Mouse (Mus musculus): ENCODE results near the gene Iqsec2. TPM values are rescaled to one million over a fixed set of nuclear protein-coding genes. Genes with fewer than 3 reads are reported as not detected.

Gene Iqsec2
- polyA plus RNA-seq, 1 experiment from 2014 or later, result 0.71 TPM

DNA sequence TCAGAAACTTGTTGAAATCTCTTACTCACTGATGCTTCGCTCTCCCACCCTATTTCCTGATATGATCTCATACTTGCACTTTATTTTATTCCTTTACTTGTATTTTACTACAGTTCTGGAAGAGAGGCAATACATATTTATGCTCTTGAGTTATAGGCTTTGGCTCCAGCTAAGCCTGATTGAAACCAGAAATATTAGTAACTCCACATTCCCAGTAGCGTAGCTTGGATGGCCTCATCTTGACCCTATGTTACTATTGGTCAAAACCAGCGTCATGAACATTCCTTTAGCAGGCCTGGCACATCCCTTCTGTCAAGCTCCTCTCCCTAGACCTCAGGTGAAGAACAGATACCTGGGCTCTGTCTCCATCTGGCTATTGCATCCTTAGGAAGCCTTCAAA, 14.2 kb downstream of the Iqsec2 start:
- 83% methylated on average over 3 of the region's 3 CpGs for WGBS
- H3K27me3 ChIP-seq (replicated peaks; ENCODE audit: low read depth, poor library complexity, severe bottlenecking), result peaks cover 96% of the 10 kb centered on the region

DNA sequence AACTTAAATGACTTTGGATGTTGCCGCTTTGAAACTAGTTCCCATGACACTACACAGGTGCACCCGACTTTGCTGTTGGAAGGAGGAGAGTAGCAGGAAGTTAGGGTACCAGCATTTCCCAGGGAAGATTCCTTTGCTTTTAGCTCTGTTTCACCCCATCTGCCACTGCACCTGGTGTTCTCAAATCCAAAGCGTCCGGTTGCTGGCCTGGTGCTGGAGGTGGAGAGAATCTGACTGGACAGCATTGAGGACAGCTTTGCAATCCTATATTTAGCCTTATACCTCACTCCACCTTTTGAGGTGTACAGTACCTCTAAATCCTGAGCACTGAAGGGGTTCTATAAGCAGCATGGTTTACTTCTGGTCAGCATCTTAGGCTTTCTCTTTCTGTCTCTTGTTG, 17.3 kb downstream of the Iqsec2 start:
- Histone ChIP-seq H3K27ac (replicated peaks) (no peak overlapping the region), H3K9me3 (no peaks in the 10 kb centered on the region), H3K27me3 (replicated peaks; ENCODE audit: low read depth, poor library complexity, severe bottlenecking) (peaks cover 99% of the 10 kb centered on the region), H3K4me1 (no peaks in the 10 kb centered on the region), H3K4me3 (no peak overlapping the region), H3K36me3 (replicated peaks) (no peaks in the 10 kb centered on the region)
- WGBS, result 88% methylated on average over 4 of the region's 4 CpGs
- no peak for DNase-seq (ENCODE audit: low spot score)

More for the DNA sequence above, 14.2 kb downstream of the Iqsec2 start:
- H3K4me3 ChIP-seq, result no peak overlapping the region
- no peak for DNase-seq (ENCODE audit: low spot score)
- H3K36me3 ChIP-seq (replicated peaks), result no peaks in the 10 kb centered on the region
- no peaks in the 10 kb centered on the region for H3K9me3 ChIP-seq
- no peaks in the 10 kb centered on the region for H3K4me1 ChIP-seq
- no peak overlapping the region for H3K27ac ChIP-seq (replicated peaks)

DNA sequence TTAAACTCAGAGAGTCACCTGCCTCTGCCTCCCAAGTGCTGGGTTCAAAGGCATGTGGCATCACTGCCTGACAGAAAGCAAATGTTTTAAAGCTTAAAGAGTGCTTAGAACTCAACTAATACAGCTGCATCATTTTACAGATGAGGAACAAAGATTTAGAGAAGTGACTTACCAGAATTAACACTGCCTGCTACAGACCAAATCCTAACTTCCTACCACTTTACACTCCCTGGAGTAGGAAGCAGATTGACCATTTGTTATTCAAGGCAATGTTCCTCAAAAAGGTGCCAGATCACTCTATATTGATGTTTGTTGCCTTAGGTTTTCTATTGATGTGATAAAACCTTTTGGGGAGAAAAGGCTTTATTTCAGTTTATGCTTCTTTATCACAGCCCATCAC, 20.0 kb downstream of the Iqsec2 start:
- Histone ChIP-seq H3K9me3 (no peaks in the 10 kb centered on the region), H3K36me3 (replicated peaks) (no peaks in the 10 kb centered on the region), H3K4me1 (no peaks in the 10 kb centered on the region), H3K4me3 (no peak overlapping the region), H3K27ac (replicated peaks) (no peak overlapping the region), H3K27me3 (replicated peaks; ENCODE audit: low read depth, poor library complexity, severe bottlenecking) (peaks cover 99% of the 10 kb centered on the region)
- no peak for DNase-seq (ENCODE audit: low spot score)

DNA sequence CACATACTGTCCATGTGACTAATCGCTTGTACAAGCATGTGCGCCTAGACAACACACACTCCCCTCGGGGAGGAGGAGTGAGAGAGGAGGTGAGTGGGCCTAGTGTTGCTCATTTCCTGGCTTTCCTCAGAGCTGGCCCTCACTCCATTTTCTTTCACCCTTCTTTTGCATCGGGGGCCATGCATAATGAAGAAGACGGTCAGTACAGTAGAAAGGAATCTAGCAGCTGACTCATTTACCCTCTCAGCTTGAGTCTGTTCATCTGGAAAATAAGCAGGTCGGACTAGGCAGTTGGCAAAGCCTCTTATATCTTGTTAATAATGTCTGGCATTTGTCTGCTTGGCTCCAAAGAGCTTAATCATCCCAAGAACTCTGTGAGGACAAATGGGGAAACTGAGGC, 22.1 kb downstream of the Iqsec2 start:
- H3K27me3 ChIP-seq (replicated peaks; ENCODE audit: low read depth, poor library complexity, severe bottlenecking), result peaks cover 100% of the 10 kb centered on the region

GRCm38 (mm10) chrX:152168521-152168920, 24.5 kb downstream of the Iqsec2 start:
- Histone ChIP-seq H3K27ac (replicated peaks) (no peak overlapping the region), H3K36me3 (replicated peaks) (no peaks in the 10 kb centered on the region), H3K27me3 (replicated peaks; ENCODE audit: low read depth, poor library complexity, severe bottlenecking) (peaks cover 100% of the 10 kb centered on the region), H3K4me3 (no peak overlapping the region), H3K9me3 (no peaks in the 10 kb centered on the region), H3K4me1 (peaks cover 21% of the 10 kb centered on the region)
- no peak for DNase-seq (ENCODE audit: low spot score)
- WGBS, result 96% methylated on average over 1 of the region's 1 CpGs

More for the DNA sequence above, 22.1 kb downstream of the Iqsec2 start:
- no peaks in the 10 kb centered on the region for H3K36me3 ChIP-seq (replicated peaks)
- H3K4me1 ChIP-seq, result peaks cover 5% of the 10 kb centered on the region
- no peak for DNase-seq (ENCODE audit: low spot score)
- no peak overlapping the region for H3K27ac ChIP-seq (replicated peaks)
- no peaks in the 10 kb centered on the region for H3K9me3 ChIP-seq
- WGBS, result 85% methylated on average over 6 of the region's 6 CpGs
- no peak overlapping the region for H3K4me3 ChIP-seq

GRCm38 (mm10) chrX:152171041-152172026, 27.3 kb downstream of the Iqsec2 start:
- 69% methylated on average over 6 of the region's 6 CpGs for WGBS
- H3K27ac ChIP-seq (replicated peaks), result peak overlapping the region; percentile 11; the same call in 1 of the 2 replicates
- H3K4me3 ChIP-seq, result no peak overlapping the region
- H3K27me3 ChIP-seq (replicated peaks; ENCODE audit: low read depth, poor library complexity, severe bottlenecking), result peaks cover 97% of the 10 kb centered on the region
- peak; percentile 43 for DNase-seq (ENCODE audit: low spot score)
- peaks cover 21% of the 10 kb centered on the region for H3K4me1 ChIP-seq
- H3K9me3 ChIP-seq, result no peaks in the 10 kb centered on the region
- H3K36me3 ChIP-seq (replicated peaks), result no peaks in the 10 kb centered on the region

DNA sequence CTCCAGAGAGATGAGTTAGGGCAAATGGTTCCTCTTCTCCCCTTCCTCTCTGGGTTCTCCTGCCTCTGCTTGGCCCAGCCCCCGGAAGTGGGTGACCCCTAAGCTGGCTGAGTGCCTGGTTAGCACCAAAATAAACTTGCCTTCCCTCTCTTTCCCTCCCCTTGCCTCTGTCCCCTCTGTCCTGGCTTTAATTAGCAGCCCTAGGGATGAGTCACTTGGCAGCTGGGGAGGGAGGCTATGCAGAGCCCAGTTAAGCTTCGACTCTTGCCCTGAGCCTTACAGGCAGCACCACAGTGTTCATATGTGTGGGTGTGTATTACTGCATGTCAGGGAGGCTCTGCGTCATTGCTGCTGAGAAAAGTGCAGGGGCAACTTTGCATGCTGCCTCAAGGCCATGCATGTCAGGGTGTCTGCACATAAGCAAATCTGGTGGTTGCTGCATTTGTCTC, 28.4 kb downstream of the Iqsec2 start:
- H3K27ac ChIP-seq (replicated peaks), result peak overlapping the region; percentile 40; the same call in 1 of the 2 replicates
- H3K4me3 ChIP-seq, result no peak overlapping the region
- peaks cover 97% of the 10 kb centered on the region for H3K27me3 ChIP-seq (replicated peaks; ENCODE audit: low read depth, poor library complexity, severe bottlenecking)
- H3K36me3 ChIP-seq (replicated peaks), result no peaks in the 10 kb centered on the region
- peak; percentile 10 for DNase-seq (ENCODE audit: low spot score)
- 37% methylated on average over 3 of the region's 3 CpGs for WGBS
- H3K4me1 ChIP-seq, result peaks cover 21% of the 10 kb centered on the region
- H3K9me3 ChIP-seq, result no peaks in the 10 kb centered on the region

GRCm38 (mm10) chrX:152175284-152175683, 31.2 kb downstream of the Iqsec2 start:
- Histone ChIP-seq H3K4me1 (peaks cover 29% of the 10 kb centered on the region), H3K27ac (replicated peaks) (no peak overlapping the region), H3K27me3 (replicated peaks; ENCODE audit: low read depth, poor library complexity, severe bottlenecking) (peaks cover 97% of the 10 kb centered on the region), H3K9me3 (no peaks in the 10 kb centered on the region), H3K36me3 (replicated peaks) (no peaks in the 10 kb centered on the region), H3K4me3 (no peak overlapping the region)
- 28% methylated on average over 3 of the region's 3 CpGs for WGBS
- peak; percentile 27 for DNase-seq (ENCODE audit: low spot score)

DNA sequence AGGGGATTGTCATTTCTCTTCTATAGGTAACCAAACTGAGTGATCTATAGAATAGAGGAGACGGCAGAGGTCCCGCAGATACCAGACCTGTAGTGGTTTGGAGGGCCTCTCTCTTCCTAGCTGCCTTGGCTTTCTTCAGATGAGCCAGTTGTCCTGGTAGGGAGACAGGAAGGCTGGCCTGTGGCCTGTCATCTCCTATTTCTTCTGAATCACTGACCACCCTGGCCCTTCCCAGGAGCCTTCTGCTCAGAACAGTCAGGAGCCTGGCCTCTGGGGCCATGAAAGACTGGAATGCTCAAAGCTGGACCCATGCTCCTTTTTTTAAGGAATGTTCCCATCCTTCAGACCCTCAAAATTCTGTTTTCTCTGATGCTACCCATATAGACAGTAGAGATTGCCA, 33.8 kb downstream of the Iqsec2 start:
- no peak overlapping the region for H3K4me3 ChIP-seq
- DNase-seq (ENCODE audit: low spot score), result no peak
- H3K4me1 ChIP-seq, result peaks cover 8% of the 10 kb centered on the region; the same call in 1 of the 2 replicates
- 89% methylated on average over 2 of the region's 2 CpGs for WGBS
- H3K27ac ChIP-seq (replicated peaks), result no peak overlapping the region
- H3K36me3 ChIP-seq (replicated peaks), result no peaks in the 10 kb centered on the region
- peaks cover 94% of the 10 kb centered on the region for H3K27me3 ChIP-seq (replicated peaks; ENCODE audit: low read depth, poor library complexity, severe bottlenecking)
- no peaks in the 10 kb centered on the region for H3K9me3 ChIP-seq

GRCm38 (mm10) chrX:152178843-152179545, 34.9 kb downstream of the Iqsec2 start:
- peaks cover 91% of the 10 kb centered on the region for H3K27me3 ChIP-seq (replicated peaks; ENCODE audit: low read depth, poor library complexity, severe bottlenecking)
- no peak overlapping the region for H3K27ac ChIP-seq (replicated peaks)
- 0 out of 2 replicates have a peak, but pooled peaks cover 8% of the 10 kb centered on the region for H3K4me1 ChIP-seq
- peak; percentile 20 for DNase-seq (ENCODE audit: low spot score)
- H3K9me3 ChIP-seq, result no peaks in the 10 kb centered on the region
- 60% methylated on average over 8 of the region's 8 CpGs for WGBS
- H3K4me3 ChIP-seq, result peak overlapping the region; percentile 29; the same call in 1 of the 2 replicates
- H3K36me3 ChIP-seq (replicated peaks), result no peaks in the 10 kb centered on the region

DNA sequence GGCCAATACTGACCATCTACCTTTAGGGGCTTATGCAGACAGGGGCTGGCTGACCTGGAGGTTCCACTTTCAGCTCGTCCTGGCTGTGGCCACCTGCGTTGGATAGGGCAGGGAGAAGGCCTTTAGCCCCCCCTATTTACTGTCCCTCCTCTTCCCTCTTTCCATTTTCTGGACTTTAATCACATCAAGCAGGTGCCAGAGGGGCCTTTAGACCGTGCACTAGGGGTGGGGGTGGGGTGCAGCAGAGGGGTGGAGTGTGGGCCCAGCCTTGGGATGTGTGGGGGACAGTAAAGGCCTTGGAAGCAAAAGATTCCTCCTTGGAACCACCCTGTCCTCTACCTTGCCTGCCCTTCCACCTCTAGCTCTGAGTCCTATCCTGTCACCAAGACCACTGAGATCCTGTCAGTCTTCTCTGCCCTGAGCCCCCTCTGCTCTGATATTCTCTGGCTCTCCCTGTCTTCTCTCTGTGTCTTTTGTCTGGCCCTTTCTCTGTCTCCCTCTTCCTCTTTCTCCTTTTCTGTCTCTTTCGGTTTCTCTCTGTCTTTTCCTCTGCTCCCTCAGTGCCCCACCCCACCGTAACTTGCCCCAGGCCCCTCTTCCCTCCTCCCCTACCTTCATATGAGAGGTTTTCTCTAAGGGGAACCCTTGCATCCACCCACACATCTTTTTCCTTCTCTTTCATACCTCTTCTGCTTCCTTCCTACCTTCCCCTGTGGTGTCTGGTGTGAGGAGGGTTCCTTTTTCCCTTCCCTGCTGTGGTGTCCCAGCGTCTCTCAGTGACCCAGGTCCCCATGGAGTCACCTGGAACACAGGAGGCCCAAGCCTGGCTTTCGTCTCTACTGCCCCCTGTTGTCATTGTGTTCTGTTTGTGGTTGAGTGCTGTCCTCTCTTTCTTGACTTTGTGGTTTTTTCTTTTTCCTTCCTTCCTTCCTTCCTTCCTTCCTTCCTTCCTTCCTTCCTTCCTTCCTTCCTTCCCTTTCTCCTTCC, 35.9 kb downstream of the Iqsec2 start:
- Histone ChIP-seq H3K36me3 (replicated peaks) (no peaks in the 10 kb centered on the region), H3K4me3 (no peak overlapping the region), H3K9me3 (no peaks in the 10 kb centered on the region), H3K27me3 (replicated peaks; ENCODE audit: low read depth, poor library complexity, severe bottlenecking) (peaks cover 91% of the 10 kb centered on the region), H3K4me1 (0 out of 2 replicates have a peak, but pooled peaks cover 8% of the 10 kb centered on the region), H3K27ac (replicated peaks) (no peak overlapping the region)
- 69% methylated on average over 7 of the region's 7 CpGs for WGBS
- DNase-seq (ENCODE audit: low spot score), result no peak

GRCm38 (mm10) chrX:152187151-152187550, 43.1 kb downstream of the Iqsec2 start:
- Histone ChIP-seq H3K27ac (replicated peaks) (no peak overlapping the region), H3K27me3 (replicated peaks; ENCODE audit: low read depth, poor library complexity, severe bottlenecking) (peaks cover 96% of the 10 kb centered on the region), H3K4me3 (no peak overlapping the region), H3K4me1 (no peaks in the 10 kb centered on the region), H3K36me3 (replicated peaks) (no peaks in the 10 kb centered on the region), H3K9me3 (no peaks in the 10 kb centered on the region)
- DNase-seq (ENCODE audit: low spot score), result no peak

Measured in embryonic facial prominence, embryonic 10.5 days (tissue).